Mouse (Mus musculus) ovary, adult 10 weeks (tissue): ENCODE results near the gene Gm21188. TPM values are rescaled to one million over a fixed set of nuclear protein-coding genes. Genes with fewer than 3 reads are reported as not detected.

Experiments
- polyA plus RNA-seq: library from polyadenylated mRNA; stranded (reverse); fragments of 350-450 nt; fragmentation: Illumina TruSeq; extraction: RNeasy Lipid Tissue Mini Kit (QIAGEN cat#74804); gene quantifications from one replicate; pipeline ENCODE4 v1.2.3, GENCODE M21; 2014

The Gm21188 gene
- 6.3 TPM for polyA plus RNA-seq

DNA sequence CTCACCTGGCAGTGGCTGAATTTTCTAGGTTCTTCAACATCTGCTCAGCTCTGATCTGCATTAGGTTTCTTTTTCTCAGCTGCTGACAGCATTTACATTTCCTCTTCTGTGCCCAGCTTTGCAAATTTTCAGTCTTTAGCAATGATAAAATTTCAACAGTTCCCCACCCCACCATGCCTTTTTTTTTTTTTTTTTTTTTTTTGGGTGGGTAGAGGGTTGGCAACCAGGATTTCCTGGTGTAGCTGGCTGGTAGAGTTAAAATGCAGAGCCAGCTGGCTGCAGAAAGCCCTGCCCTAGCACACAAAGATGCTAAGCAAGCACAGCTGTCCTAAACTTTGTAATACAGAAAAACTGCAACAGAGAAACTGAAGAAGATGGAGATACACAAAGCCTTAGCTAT lies at the start of gene Gm21188:
Gene Gm21188 (minus strand): TSS at position 110 of the 400 bp plus-strand sequence.

DNA sequence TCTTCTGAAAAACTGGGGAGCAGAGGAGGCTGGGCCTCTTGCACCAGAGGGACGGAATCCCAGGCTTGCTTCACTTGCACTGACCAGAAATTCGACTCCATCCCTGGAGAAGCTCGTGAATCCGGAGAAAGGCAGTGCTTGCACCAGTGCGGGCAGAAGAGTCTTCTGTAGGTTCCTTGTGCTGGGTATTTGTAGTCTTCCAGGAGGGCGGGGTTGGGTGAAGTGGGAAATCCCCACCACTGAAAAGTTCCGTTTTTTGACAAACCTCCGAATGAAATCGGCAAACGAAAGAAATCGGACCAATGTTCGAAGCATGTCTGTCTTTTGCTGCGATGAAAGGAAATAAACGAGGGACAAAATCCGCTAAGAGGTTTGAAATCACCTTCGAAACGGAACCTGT lies 25.1 kb downstream of the Gm21188 start, which contains the start of gene Gm36079:
Gene Gm36079 (minus strand): TSS at position 101 of the 400 bp plus-strand sequence.

Other genes with a start within 250 kb of the Gm21188 start
- not detected for gene AF067063, start 222.0 kb downstream of the Gm21188 start, polyA plus RNA-seq
- 1.1 TPM for gene D13Ertd608e, start 216.2 kb downstream of the Gm21188 start, polyA plus RNA-seq
- 2.1 TPM for gene Tcstv1, start 157.4 kb downstream of the Gm21188 start, polyA plus RNA-seq
- not detected for gene Gm21761, start 122.9 kb downstream of the Gm21188 start, polyA plus RNA-seq
- gene B020031M17Rik, start 101.4 kb downstream of the Gm21188 start, polyA plus RNA-seq: not detected
- not detected for gene Gm36079, start 25.2 kb downstream of the Gm21188 start, polyA plus RNA-seq
- not detected for gene Gm20767, start 88.1 kb upstream of the Gm21188 start, polyA plus RNA-seq
- gene Gm21818, start 120.2 kb upstream of the Gm21188 start, polyA plus RNA-seq: not detected
- not detected for gene Gm21762, start 163.8 kb upstream of the Gm21188 start, polyA plus RNA-seq
- not detected for gene Gm21731, start 186.9 kb upstream of the Gm21188 start, polyA plus RNA-seq
- not detected for gene AF067061, start 210.9 kb upstream of the Gm21188 start, polyA plus RNA-seq
- 0.77 TPM for gene BC147527, start 248.2 kb upstream of the Gm21188 start, polyA plus RNA-seq